Mouse (Mus musculus) forebrain, embryonic 13.5 days (tissue): ENCODE results near the gene Aifm3. TPM values are rescaled to one million over a fixed set of nuclear protein-coding genes. Genes with fewer than 3 reads are reported as not detected.

Experiments used
- polyA plus RNA-seq: library from polyadenylated mRNA; unstranded; fragments of >200 nt; fragmentation: Nextera tagmentation; extraction: Ambion mirVana; gene quantifications from 2 replicates; pipeline ENCODE4 v1.2.1, GENCODE M21; 2015

Gene Aifm3
- polyA plus RNA-seq, 1 experiment from 2014 or later, result 8.6 TPM

Other genes starting within 250 kb of the Aifm3 start
- 14.2 and 15.4 TPM in 2 replicates for gene Tmem191c, start 213.5 kb upstream of the Aifm3 start, polyA plus RNA-seq
- gene Serpind1, start 158.2 kb upstream of the Aifm3 start, polyA plus RNA-seq, result 0.36 and 0.48 TPM in 2 replicates
- 18.2 and 20.8 TPM in 2 replicates for gene Snap29, start 83.6 kb upstream of the Aifm3 start, polyA plus RNA-seq
- 44.1 and 50.0 TPM in 2 replicates for gene Pi4ka, start 83.3 kb upstream of the Aifm3 start, polyA plus RNA-seq
- gene Crkl, start 37.6 kb upstream of the Aifm3 start, polyA plus RNA-seq, result 102 and 108 TPM in 2 replicates
- gene Lztr1, start 19.1 kb downstream of the Aifm3 start, polyA plus RNA-seq, result 102 and 110 TPM in 2 replicates
- 58.3 and 59.2 TPM in 2 replicates for gene Thap7, start 41.5 kb downstream of the Aifm3 start, polyA plus RNA-seq
- gene Lrrc74b, start 71.6 kb downstream of the Aifm3 start, polyA plus RNA-seq, result 0.32 and 0.77 TPM in 2 replicates
- 0.84 and 0.97 TPM in 2 replicates for gene P2rx6, start 72.3 kb downstream of the Aifm3 start, polyA plus RNA-seq
- gene Slc7a4, start 93.6 kb downstream of the Aifm3 start, polyA plus RNA-seq, result 11.1 and 13.8 TPM in 2 replicates
- 32.7 and 34.3 TPM in 2 replicates for gene Smpd4, start 129.7 kb downstream of the Aifm3 start, polyA plus RNA-seq
- 4.1 and 4.4 TPM in 2 replicates for gene Ccdc74a, start 156.9 kb downstream of the Aifm3 start, polyA plus RNA-seq
- 42.0 and 45.2 TPM in 2 replicates for gene Med15, start 243.3 kb downstream of the Aifm3 start, polyA plus RNA-seq